Mouse (Mus musculus) neural tube, embryonic 13.5 days (tissue): ENCODE results near the gene Gm49380. TPM values are rescaled to one million over a fixed set of nuclear protein-coding genes. Genes with fewer than 3 reads are reported as not detected.
"Not testable (repeated sequence)": the region's sequence is repeated elsewhere in the genome, so short reads cannot be mapped to it uniquely, and the experiment has no call there.

ENCODE experiments used
- ATAC-seq: fragments of 200-750 bp; cut with Nextera tagmentation; 2 replicates; pipeline ENCODE4 v1.8.0; 2017; ENCODE audit warnings: low read depth, mild to moderate bottlenecking, moderate TSS enrichment, moderate library complexity
- H3K27ac ChIP-seq: fragments of 300-500 bp; sonication (generic); replicated peaks from 2 replicates; pipeline ENCODE4 v1.5.1; 2015; ENCODE audit warnings: moderate library complexity, mild to moderate bottlenecking, inconsistent platforms
- H3K27me3 ChIP-seq: fragments of 300-500 bp; sonication (generic); 2 replicates; pipeline ENCODE4 v1.6.1; 2015; ENCODE audit warnings: mild to moderate bottlenecking, inconsistent platforms
- H3K36me3 ChIP-seq: fragments of 300-500 bp; sonication (generic); 2 replicates; pipeline ENCODE4 v1.6.1; 2015; ENCODE audit warnings: mild to moderate bottlenecking, inconsistent platforms
- H3K4me1 ChIP-seq: fragments of 300-500 bp; sonication (generic); replicated peaks from 2 replicates; pipeline ENCODE4 v1.6.1; 2015; ENCODE audit warnings: inconsistent platforms
- H3K4me2 ChIP-seq: fragments of 300-500 bp; sonication (generic); 2 replicates; pipeline ENCODE4 v1.6.1; 2015; ENCODE audit warnings: inconsistent platforms, mild to moderate bottlenecking, moderate library complexity
- H3K4me3 ChIP-seq: fragments of 300-500 bp; sonication (generic); 2 replicates; pipeline ENCODE4 v1.5.1; 2015; ENCODE audit warnings: mild to moderate bottlenecking, inconsistent platforms
- H3K9ac ChIP-seq: fragments of 300-500 bp; sonication (generic); 2 replicates; pipeline ENCODE4 v1.6.1; 2015; ENCODE audit warnings: moderate library complexity, mild to moderate bottlenecking, inconsistent platforms
- H3K9me3 ChIP-seq: fragments of 300-500 bp; sonication (generic); 2 replicates; pipeline ENCODE4 v1.6.1; 2016; ENCODE audit warnings: inconsistent platforms
- WGBS: fragments of 180-500 bp; shearing (Covaris S2); methylation state at CpG from one replicate; pipeline ENCODE4 v1.1.7; 2015; 5-methylcytosine and 5-hydroxymethylcytosine counted together
- polyA plus RNA-seq: library from polyadenylated mRNA; unstranded; fragments of >200 nt; fragmentation: Nextera tagmentation; extraction: Ambion mirVana; gene quantifications from 2 replicates; pipeline ENCODE4 v1.2.1, GENCODE M21; 2015

Gene Gm49380
- polyA plus RNA-seq, 1 experiment from 2014 or later, result 0.18 TPM

DNA sequence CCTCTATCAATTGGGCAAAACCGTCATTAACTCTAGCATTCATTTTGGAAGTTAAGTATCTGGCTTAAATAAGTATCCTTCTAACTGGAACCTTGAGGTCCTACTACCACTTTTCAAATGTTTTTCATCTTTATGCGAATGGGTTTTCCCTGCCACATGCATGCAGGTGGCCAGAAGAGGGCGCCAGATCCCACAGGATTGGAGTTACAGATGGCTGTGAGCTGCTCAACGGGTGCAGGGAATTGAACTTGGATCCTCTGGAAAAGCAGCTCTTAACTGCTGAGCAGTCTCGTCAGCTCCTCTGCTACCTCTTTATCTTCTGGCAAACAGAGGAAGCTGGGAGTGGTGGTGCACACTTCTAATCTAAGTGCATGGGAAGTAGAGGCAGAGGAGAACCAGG lies 5.7 kb upstream of the Gm49380 start:
- Histone ChIP-seq H3K27ac (no peak overlapping the region), H3K27me3 (no peaks in the 10 kb centered on the region), H3K4me1 (0 out of 2 replicates have a peak, but pooled peaks cover 2% of the 10 kb centered on the region), H3K9ac (no peak overlapping the region), H3K9me3 (no peaks in the 10 kb centered on the region), H3K4me3 (no peak overlapping the region), H3K4me2 (no peak overlapping the region), H3K36me3 (no peaks in the 10 kb centered on the region)
- 50% methylated on average over 5 of the region's 5 CpGs for WGBS
- no peak for ATAC-seq

- H3K9me3 ChIP-seq, result no peaks in the 10 kb centered on the region
- no peaks in the 10 kb centered on the region for H3K36me3 ChIP-seq
- ATAC-seq, result no peak
- peaks cover 18% of the 10 kb centered on the region for H3K4me1 ChIP-seq
- no peaks in the 10 kb centered on the region for H3K27me3 ChIP-seq
- no peak overlapping the region for H3K4me2 ChIP-seq
- no peak overlapping the region for H3K4me3 ChIP-seq
- 88% methylated on average over 4 of the region's 4 CpGs for WGBS
- no peak overlapping the region for H3K27ac ChIP-seq
- no peak overlapping the region for H3K9ac ChIP-seq
Measured at GRCm38 (mm10) chr9:44116182-44116581, 2.9 kb upstream of the Gm49380 start.

DNA sequence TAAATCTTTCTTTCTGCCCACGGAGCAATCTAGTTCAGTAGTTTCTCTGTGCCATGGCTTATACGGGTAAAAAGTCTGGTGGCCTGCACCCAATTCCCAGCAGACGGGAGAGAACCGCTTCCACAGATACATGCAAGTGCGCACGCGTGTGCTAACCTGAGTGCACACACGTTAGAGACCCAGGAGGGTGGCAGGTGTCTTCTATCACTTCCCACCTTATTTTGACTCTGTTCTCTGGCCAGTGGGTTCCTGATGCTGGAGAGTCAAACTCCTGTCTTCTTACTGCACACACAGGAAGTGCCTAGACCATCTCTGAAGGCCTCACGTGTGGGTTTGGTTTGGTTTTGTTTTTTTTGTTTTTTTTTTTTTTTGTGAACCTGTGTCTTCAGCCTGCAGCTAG lies 2.3 kb upstream of the Gm49380 start:
- Histone ChIP-seq H3K4me3 (no peak overlapping the region), H3K4me2 (no peak overlapping the region), H3K27ac (no peak overlapping the region), H3K36me3 (no peaks in the 10 kb centered on the region), H3K4me1 (peaks cover 22% of the 10 kb centered on the region), H3K9me3 (no peaks in the 10 kb centered on the region), H3K9ac (no peak overlapping the region), H3K27me3 (no peaks in the 10 kb centered on the region)
- no peak for ATAC-seq
- WGBS, result 91% methylated on average over 9 of the region's 9 CpGs

DNA sequence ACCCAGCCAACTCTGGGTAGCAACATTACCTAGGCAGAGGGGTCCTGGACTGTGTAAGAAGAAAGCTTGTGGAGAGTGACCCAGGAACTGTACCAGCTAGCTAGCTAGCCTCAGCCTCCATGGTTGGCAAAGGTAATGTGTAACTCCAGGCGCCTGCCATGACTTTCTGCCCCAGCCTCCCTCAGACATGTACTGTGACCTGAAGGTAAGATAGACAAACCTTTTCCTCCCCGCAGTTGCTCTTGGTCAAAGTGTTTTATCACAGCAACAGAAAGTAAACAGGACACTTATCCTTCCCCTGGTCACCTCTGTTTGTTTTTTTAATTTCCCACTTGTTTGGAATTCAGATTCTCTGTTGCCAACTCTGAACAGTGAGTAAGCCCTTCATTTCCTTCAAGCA lies 1.2 kb upstream of the Gm49380 start:
- no peak for ATAC-seq
- Histone ChIP-seq H3K27ac (no peak overlapping the region), H3K27me3 (no peaks in the 10 kb centered on the region), H3K9me3 (no peaks in the 10 kb centered on the region), H3K4me1 (peaks cover 34% of the 10 kb centered on the region), H3K9ac (no peak overlapping the region), H3K4me2 (no peak overlapping the region), H3K36me3 (no peaks in the 10 kb centered on the region), H3K4me3 (no peak overlapping the region)
- whole genome bisulfite sequencing, result 88% methylated on average over 2 of the region's 2 CpGs

GRCm38 (mm10) chr9:44111909-44112308 lies 1.4 kb downstream of the Gm49380 start:
- Histone ChIP-seq H3K4me1 (peaks cover 59% of the 10 kb centered on the region), H3K4me2 (peak overlapping the region; percentile 60)
- not testable (repeated sequence) for H3K9ac ChIP-seq, H3K4me3 ChIP-seq, H3K27me3 ChIP-seq, H3K27ac ChIP-seq, ATAC-seq, H3K9me3 ChIP-seq, H3K36me3 ChIP-seq
- WGBS, result 85% methylated on average over 10 of the region's 12 CpGs

DNA sequence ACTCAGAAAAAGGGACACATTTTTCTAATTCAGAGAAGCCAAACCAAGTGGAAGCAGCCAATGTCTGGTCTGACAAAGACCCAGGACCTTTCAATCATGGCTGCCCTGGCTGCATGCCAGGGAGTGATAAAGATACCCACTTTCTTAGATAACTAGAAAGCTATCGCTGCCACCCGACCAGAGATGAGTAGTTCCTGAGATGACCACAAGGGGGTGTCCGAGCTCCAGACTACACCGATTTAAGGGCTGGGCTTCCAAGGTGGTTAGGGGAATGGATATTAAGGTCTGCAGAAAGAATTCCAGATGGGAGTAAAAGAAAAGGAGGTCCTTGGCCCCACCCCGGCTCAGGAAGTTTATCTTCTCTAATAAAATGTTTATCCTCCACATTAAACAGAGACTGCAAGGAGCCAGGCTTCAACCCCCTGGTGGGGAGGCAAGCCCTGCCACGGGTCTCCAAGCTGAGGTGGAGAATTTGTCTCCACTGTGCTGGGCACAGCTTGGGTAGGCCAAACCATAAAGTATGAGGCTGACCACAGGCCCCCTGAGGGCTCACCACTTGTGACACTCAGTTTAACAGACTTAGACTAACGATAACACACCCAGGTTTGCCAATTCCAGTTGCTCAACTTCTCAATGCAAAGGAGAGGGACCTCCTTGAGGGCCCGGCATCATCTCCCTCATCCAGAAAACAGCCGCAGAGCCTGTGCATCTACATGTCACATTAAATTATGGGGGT lies 3.8 kb downstream of the Gm49380 start:
- Histone ChIP-seq H3K9me3 (no peaks in the 10 kb centered on the region), H3K27me3 (no peaks in the 10 kb centered on the region), H3K36me3 (peaks cover 3% of the 10 kb centered on the region; the same call in 1 of the 2 replicates), H3K4me3 (no peak overlapping the region), H3K4me2 (peak overlapping the region; percentile 33), H3K9ac (peak overlapping the region; percentile 50), H3K4me1 (peaks cover 70% of the 10 kb centered on the region), H3K27ac (peak overlapping the region; percentile 49; the same call in 1 of the 2 replicates)
- no peak for ATAC-seq
- 34% methylated on average over 9 of the region's 9 CpGs for WGBS

DNA sequence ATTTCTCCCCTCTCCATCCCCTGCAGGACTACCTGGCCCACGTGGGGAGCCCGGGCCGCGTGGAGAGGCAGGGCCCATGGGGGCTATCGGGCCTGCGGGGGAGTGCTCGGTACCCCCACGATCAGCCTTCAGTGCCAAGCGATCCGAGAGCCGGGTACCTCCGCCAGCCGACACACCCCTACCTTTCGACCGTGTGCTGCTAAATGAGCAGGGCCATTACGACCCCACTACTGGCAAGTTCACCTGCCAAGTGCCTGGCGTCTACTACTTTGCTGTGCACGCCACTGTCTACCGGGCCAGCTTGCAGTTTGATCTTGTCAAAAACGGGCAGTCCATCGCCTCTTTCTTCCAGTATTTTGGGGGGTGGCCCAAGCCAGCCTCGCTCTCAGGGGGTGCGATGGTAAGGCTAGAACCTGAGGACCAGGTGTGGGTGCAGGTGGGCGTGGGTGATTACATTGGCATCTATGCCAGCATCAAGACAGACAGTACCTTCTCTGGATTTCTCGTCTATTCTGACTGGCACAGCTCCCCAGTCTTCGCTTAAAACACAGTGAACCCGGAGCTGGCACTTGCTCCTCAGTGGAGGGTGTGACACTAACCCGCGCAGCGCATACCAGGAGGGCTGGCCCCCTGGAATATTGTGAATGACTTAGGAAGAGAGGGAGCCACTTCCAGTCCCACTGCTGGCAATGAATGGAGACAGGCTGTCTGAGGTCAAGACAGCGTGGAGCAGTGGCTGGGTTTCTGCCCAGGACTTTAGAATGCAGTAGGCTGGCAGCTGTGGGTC lies 4.8 kb downstream of the Gm49380 start:
- Histone ChIP-seq H3K4me3 (no peak overlapping the region), H3K27me3 (no peaks in the 10 kb centered on the region), H3K36me3 (peaks cover 8% of the 10 kb centered on the region; the same call in 1 of the 2 replicates), H3K9ac (peak overlapping the region; percentile 60), H3K4me2 (peak overlapping the region; percentile 33), H3K9me3 (no peaks in the 10 kb centered on the region), H3K27ac (peak overlapping the region; percentile 72; the same call in 1 of the 2 replicates), H3K4me1 (peaks cover 64% of the 10 kb centered on the region)
- ATAC-seq, result 0 out of 2 replicates have a peak, but pooled peaks have one; percentile 1
- 80% methylated on average over 31 of the region's 31 CpGs for WGBS

DNA sequence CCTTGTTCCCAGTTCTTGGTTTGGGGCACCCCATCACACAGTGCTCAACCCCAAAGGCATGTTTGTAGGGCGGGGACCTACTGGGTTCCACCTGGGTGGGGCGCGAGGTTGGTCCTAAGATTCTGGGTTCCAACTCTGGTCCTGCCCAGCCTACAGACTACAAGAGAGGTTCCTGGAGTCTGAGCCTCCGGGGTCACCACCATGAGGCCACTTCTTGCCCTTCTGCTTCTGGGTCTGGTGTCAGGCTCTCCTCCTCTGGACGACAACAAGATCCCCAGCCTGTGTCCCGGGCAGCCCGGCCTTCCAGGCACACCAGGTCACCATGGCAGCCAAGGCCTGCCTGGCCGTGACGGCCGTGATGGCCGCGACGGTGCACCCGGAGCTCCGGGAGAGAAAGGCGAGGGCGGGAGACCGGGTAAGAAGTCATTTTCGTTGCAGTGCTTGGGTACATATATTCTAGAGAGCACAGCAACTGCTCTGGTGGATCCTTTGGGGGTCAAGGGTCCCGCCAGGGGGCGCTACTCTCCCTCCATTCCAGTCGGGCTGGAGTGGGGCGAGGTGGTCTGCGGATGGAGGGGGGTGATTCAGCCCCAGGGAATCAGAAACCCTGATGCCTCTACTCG lies 5.6 kb downstream of the Gm49380 start:
- peak; percentile 12; the same call in 1 of the 2 replicates for ATAC-seq
- 39% methylated on average over 25 of the region's 25 CpGs for WGBS

DNA sequence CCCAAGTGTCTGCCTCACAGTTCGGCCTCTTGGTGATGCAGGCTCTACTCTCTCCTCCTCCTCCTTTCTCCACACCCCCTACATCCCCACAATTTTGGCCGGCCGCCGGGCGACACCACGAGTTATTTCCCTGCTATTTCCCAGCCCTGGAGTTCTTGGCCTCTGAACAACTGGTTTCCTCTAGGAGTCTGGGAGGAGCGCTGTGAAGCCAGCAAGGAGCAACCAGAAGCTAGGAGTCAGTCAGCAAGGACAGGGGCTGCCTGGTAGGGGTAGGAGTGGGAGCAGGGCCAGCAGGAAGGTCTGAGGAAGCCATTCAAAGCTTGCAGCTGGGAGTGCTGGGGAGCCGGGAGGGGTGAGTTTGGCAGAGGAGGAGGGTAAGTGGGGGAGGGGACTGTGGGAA lies 6.2 kb downstream of the Gm49380 start, which contains the start of gene C1qtnf5:
Gene C1qtnf5, plus strand, starts transcription at position 136 of the 400 bp plus-strand sequence.
- WGBS, result 47% methylated on average over 8 of the region's 8 CpGs

More for the DNA sequence above, 5.6 kb downstream of the Gm49380 start:
- Histone ChIP-seq H3K27me3 (no peaks in the 10 kb centered on the region), H3K4me1 (peaks cover 63% of the 10 kb centered on the region), H3K9ac (peak overlapping the region; percentile 60), H3K4me2 (peak overlapping the region; percentile 33), H3K4me3 (no peak overlapping the region), H3K27ac (peak overlapping the region; percentile 72), H3K9me3 (no peaks in the 10 kb centered on the region), H3K36me3 (peaks cover 8% of the 10 kb centered on the region; the same call in 1 of the 2 replicates)

DNA sequence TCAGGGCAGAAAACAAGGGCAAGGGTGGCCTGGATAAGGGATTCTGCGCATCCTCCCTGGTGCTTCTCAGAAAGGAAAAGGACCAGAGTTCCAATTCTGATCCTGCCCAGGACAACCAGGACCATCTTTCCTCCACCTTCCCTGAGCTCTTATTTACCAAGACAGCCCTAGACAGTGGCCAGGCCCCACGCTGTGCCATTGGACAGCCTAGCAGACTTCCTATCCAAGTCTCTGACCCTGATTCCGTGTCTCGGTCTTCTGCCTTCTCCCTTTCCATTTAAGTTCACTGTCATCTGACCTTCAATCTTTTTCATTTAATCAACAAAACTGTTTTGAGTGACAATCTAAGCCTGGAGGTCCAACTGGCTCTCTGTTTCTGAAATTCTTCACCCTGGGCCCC lies 6.7 kb downstream of the Gm49380 start:
- 68% methylated on average over 4 of the region's 4 CpGs for WGBS
- Histone ChIP-seq H3K9me3 (no peaks in the 10 kb centered on the region), H3K4me2 (peak overlapping the region; percentile 33; the same call in 1 of the 2 replicates), H3K27ac (peak overlapping the region; percentile 72), H3K9ac (peak overlapping the region; percentile 60; the same call in 1 of the 2 replicates), H3K4me3 (no peak overlapping the region), H3K36me3 (peaks cover 8% of the 10 kb centered on the region; the same call in 1 of the 2 replicates), H3K4me1 (peaks cover 53% of the 10 kb centered on the region), H3K27me3 (no peaks in the 10 kb centered on the region)
- ATAC-seq, result no peak

More for the DNA sequence above, 6.2 kb downstream of the Gm49380 start, which contains the start of gene C1qtnf5:
- Histone ChIP-seq H3K27ac (peak within 1 kb of the TSS; percentile 72), H3K4me3 (no peak within 1 kb of the TSS), H3K4me2 (peak within 1 kb of the TSS; percentile 33), H3K9ac (peak within 1 kb of the TSS; percentile 60), H3K4me1 (peaks cover 57% of the 10 kb centered on the region), H3K36me3 (peaks cover 8% of the 10 kb centered on the region; the same call in 1 of the 2 replicates), H3K9me3 (no peaks in the 10 kb centered on the region), H3K27me3 (no peaks in the 10 kb centered on the region)
- peak; percentile 71 for ATAC-seq

- no peak overlapping the region for H3K4me2 ChIP-seq
- H3K9ac ChIP-seq, result 0 out of 2 replicates have a peak overlapping the region, but pooled peaks have one; percentile 60
- H3K4me1 ChIP-seq, result peaks cover 52% of the 10 kb centered on the region
- ATAC-seq, result no peak
- peaks cover 8% of the 10 kb centered on the region; the same call in 1 of the 2 replicates for H3K36me3 ChIP-seq
- no peaks in the 10 kb centered on the region for H3K27me3 ChIP-seq
- peak overlapping the region; percentile 72 for H3K27ac ChIP-seq
- 95% methylated on average over 7 of the region's 7 CpGs for WGBS
- H3K4me3 ChIP-seq, result no peak overlapping the region
- H3K9me3 ChIP-seq, result no peaks in the 10 kb centered on the region
Measured at GRCm38 (mm10) chr9:44106182-44106581, 7.1 kb downstream of the Gm49380 start.
